Mouse (Mus musculus) midbrain, embryonic 16.5 days (tissue): ENCODE data around the gene Samd14. TPM values are rescaled to one million over a fixed set of nuclear protein-coding genes. Genes with fewer than 3 reads are reported as not detected.

Source experiments
- ATAC-seq: fragments of 200-750 bp; cut with Nextera tagmentation; 2 replicates; pipeline ENCODE4 v1.8.0; 2017; ENCODE audit warnings: moderate TSS enrichment
- H3K27ac ChIP-seq: fragments of 300-500 bp; sonication (generic); 2 replicates; pipeline ENCODE4 v1.5.1; 2014; ENCODE audit warnings: mild to moderate bottlenecking, low read length, mixed read lengths
- H3K27me3 ChIP-seq: fragments of 300-500 bp; sonication (generic); 2 replicates; pipeline ENCODE4 v1.6.1; 2014; ENCODE audit warnings: low read depth, low read length, mixed read lengths; ENCODE audit not compliant: control insufficient read depth, insufficient read depth
- H3K36me3 ChIP-seq: fragments of 300-500 bp; sonication (generic); 2 replicates; pipeline ENCODE4 v1.6.1; 2014; ENCODE audit warnings: mild to moderate bottlenecking, low read length, moderate library complexity, mixed read lengths; ENCODE audit not compliant: control insufficient read depth, insufficient read depth
- H3K4me1 ChIP-seq: fragments of 300-500 bp; sonication (generic); 2 replicates; pipeline ENCODE4 v1.6.1; 2014; ENCODE audit warnings: mild to moderate bottlenecking, low read length, mixed read lengths; ENCODE audit not compliant: control insufficient read depth, insufficient read depth
- H3K4me2 ChIP-seq: fragments of 300-500 bp; sonication (generic); 2 replicates; pipeline ENCODE4 v1.6.1; 2014; ENCODE audit warnings: mild to moderate bottlenecking, low read length, mixed read lengths
- H3K4me3 ChIP-seq: fragments of 300-500 bp; sonication (generic); 2 replicates; pipeline ENCODE4 v1.5.1; 2014; ENCODE audit warnings: low read depth, mild to moderate bottlenecking, low read length, moderate library complexity, mixed read lengths
- H3K9ac ChIP-seq: fragments of 300-500 bp; sonication (generic); 2 replicates; pipeline ENCODE4 v1.6.1; 2014; ENCODE audit warnings: low read depth, low read length, mixed read lengths
- H3K9me3 ChIP-seq: fragments of 300-500 bp; sonication (generic); replicated peaks from 2 replicates; pipeline ENCODE4 v1.6.1; 2014; ENCODE audit warnings: mild to moderate bottlenecking, low read length, mixed read lengths; ENCODE audit not compliant: control insufficient read depth, poor library complexity, severe bottlenecking
- whole genome bisulfite sequencing: fragments of 180-500 bp; shearing (Covaris S2); extraction: QIAGEN DNeasy Blood & Tissue Kit; methylation state at CpG from one replicate; pipeline ENCODE4 v1.1.7; 2014; 5-methylcytosine and 5-hydroxymethylcytosine counted together
- polyA plus RNA-seq: library from polyadenylated mRNA; unstranded; fragments of >200 nt; fragmentation: Nextera tagmentation; extraction: Ambion mirVana; gene quantifications from 2 replicates; pipeline ENCODE4 v1.2.1, GENCODE M21; 2015

Samd14 gene
- polyA plus RNA-seq, 1 experiment from 2014 or later, result 171 TPM

GRCm38 (mm10) chr11:94974951-94975350 lies 34.7 kb upstream of the Samd14 start:
- 82% methylated on average over 2 of the region's 2 CpGs for WGBS
- Histone ChIP-seq H3K4me3 (no peak overlapping the region), H3K27me3 (no peaks in the 10 kb centered on the region), H3K27ac (no peak overlapping the region), H3K9me3 (no peaks in the 10 kb centered on the region), H3K4me2 (no peak overlapping the region), H3K36me3 (no peaks in the 10 kb centered on the region), H3K9ac (no peak overlapping the region), H3K4me1 (peaks cover 15% of the 10 kb centered on the region)
- no peak for ATAC-seq

GRCm38 (mm10) chr11:94976199-94976598 lies 33.5 kb upstream of the Samd14 start, which contains the start of gene Sgca:
Gene Sgca (minus strand): TSS chr11:94976327.
- no peaks in the 10 kb centered on the region for H3K9me3 ChIP-seq
- WGBS, result 81% methylated on average over 5 of the region's 5 CpGs
- no peak for ATAC-seq
- H3K4me3 ChIP-seq, result no peak within 1 kb of the TSS
- H3K9ac ChIP-seq, result no peak within 1 kb of the TSS
- H3K36me3 ChIP-seq, result no peaks in the 10 kb centered on the region
- H3K27ac ChIP-seq, result no peak within 1 kb of the TSS
- no peaks in the 10 kb centered on the region for H3K27me3 ChIP-seq
- H3K4me1 ChIP-seq, result peaks cover 15% of the 10 kb centered on the region
- no peak within 1 kb of the TSS for H3K4me2 ChIP-seq

GRCm38 (mm10) chr11:94978178-94978915 lies 31.3 kb upstream of the Samd14 start:
- Histone ChIP-seq H3K27me3 (no peaks in the 10 kb centered on the region), H3K4me2 (peak overlapping the region; percentile 64), H3K9me3 (no peaks in the 10 kb centered on the region), H3K9ac (peak overlapping the region; percentile 74), H3K27ac (peak overlapping the region; percentile 95), H3K36me3 (no peaks in the 10 kb centered on the region), H3K4me3 (peak overlapping the region; percentile 22; the same call in 1 of the 2 replicates), H3K4me1 (peaks cover 15% of the 10 kb centered on the region)
- peak; percentile 64; the same call in 1 of the 2 replicates for ATAC-seq
- WGBS, result 27% methylated on average over 9 of the region's 9 CpGs

GRCm38 (mm10) chr11:94978947-94979346 lies 30.7 kb upstream of the Samd14 start:
- no peaks in the 10 kb centered on the region for H3K9me3 ChIP-seq
- H3K27ac ChIP-seq, result peak overlapping the region; percentile 95
- peak overlapping the region; percentile 26 for H3K4me3 ChIP-seq
- peak overlapping the region; percentile 64 for H3K4me2 ChIP-seq
- peak; percentile 98 for ATAC-seq
- no peaks in the 10 kb centered on the region for H3K27me3 ChIP-seq
- peaks cover 15% of the 10 kb centered on the region for H3K4me1 ChIP-seq
- H3K36me3 ChIP-seq, result no peaks in the 10 kb centered on the region
- under 1% methylated on average over 20 of the region's 20 CpGs for WGBS
- H3K9ac ChIP-seq, result peak overlapping the region; percentile 74

- Histone ChIP-seq H3K9ac (peak overlapping the region; percentile 47; the same call in 1 of the 2 replicates), H3K36me3 (no peaks in the 10 kb centered on the region), H3K4me2 (peak overlapping the region; percentile 64), H3K9me3 (no peaks in the 10 kb centered on the region), H3K4me1 (peaks cover 15% of the 10 kb centered on the region), H3K4me3 (peak overlapping the region; percentile 26), H3K27me3 (no peaks in the 10 kb centered on the region), H3K27ac (peak overlapping the region; percentile 95)
- ATAC-seq, result 0 out of 2 replicates have a peak, but pooled peaks have one; percentile 30
- WGBS, result 73% methylated on average over 11 of the region's 11 CpGs
These were observed 30.1 kb upstream of the Samd14 start for GRCm38 (mm10) chr11:94979462-94980179.

- Histone ChIP-seq H3K4me1 (peaks cover 14% of the 10 kb centered on the region), H3K36me3 (no peaks in the 10 kb centered on the region), H3K9ac (no peak overlapping the region), H3K27ac (no peak overlapping the region), H3K4me2 (no peak overlapping the region), H3K9me3 (no peaks in the 10 kb centered on the region), H3K4me3 (no peak overlapping the region), H3K27me3 (no peaks in the 10 kb centered on the region)
- WGBS, result 56% methylated on average over 1 of the region's 1 CpGs
- no peak for ATAC-seq
These were observed 24.5 kb upstream of the Samd14 start for GRCm38 (mm10) chr11:94985140-94985539.

GRCm38 (mm10) chr11:94985822-94986221 lies 23.9 kb upstream of the Samd14 start:
- Histone ChIP-seq H3K9ac (no peak overlapping the region), H3K9me3 (no peaks in the 10 kb centered on the region), H3K27ac (no peak overlapping the region), H3K4me3 (no peak overlapping the region), H3K36me3 (no peaks in the 10 kb centered on the region), H3K4me1 (peaks cover 20% of the 10 kb centered on the region), H3K27me3 (no peaks in the 10 kb centered on the region), H3K4me2 (no peak overlapping the region)
- ATAC-seq, result no peak
- WGBS, result 83% methylated on average over 5 of the region's 5 CpGs

GRCm38 (mm10) chr11:94986435-94986834 lies 23.2 kb upstream of the Samd14 start:
- no peak overlapping the region for H3K4me2 ChIP-seq
- 62% methylated on average over 2 of the region's 2 CpGs for WGBS
- no peak overlapping the region for H3K27ac ChIP-seq
- H3K9ac ChIP-seq, result no peak overlapping the region
- H3K4me1 ChIP-seq, result peaks cover 20% of the 10 kb centered on the region
- no peaks in the 10 kb centered on the region for H3K36me3 ChIP-seq
- ATAC-seq, result no peak
- H3K27me3 ChIP-seq, result no peaks in the 10 kb centered on the region
- no peak overlapping the region for H3K4me3 ChIP-seq
- H3K9me3 ChIP-seq, result no peaks in the 10 kb centered on the region

- H3K9me3 ChIP-seq, result no peaks in the 10 kb centered on the region
- no peak overlapping the region for H3K4me3 ChIP-seq
- peaks cover 20% of the 10 kb centered on the region for H3K4me1 ChIP-seq
- H3K36me3 ChIP-seq, result no peaks in the 10 kb centered on the region
- H3K27ac ChIP-seq, result no peak overlapping the region
- no peak for ATAC-seq
- H3K27me3 ChIP-seq, result no peaks in the 10 kb centered on the region
- 46% methylated on average over 6 of the region's 6 CpGs for WGBS
- no peak overlapping the region for H3K9ac ChIP-seq
- no peak overlapping the region for H3K4me2 ChIP-seq
These were observed 22.3 kb upstream of the Samd14 start for GRCm38 (mm10) chr11:94987341-94987740.
